Mouse (Mus musculus): ENCODE data around the gene Nob1.

Gene Nob1

DNA sequence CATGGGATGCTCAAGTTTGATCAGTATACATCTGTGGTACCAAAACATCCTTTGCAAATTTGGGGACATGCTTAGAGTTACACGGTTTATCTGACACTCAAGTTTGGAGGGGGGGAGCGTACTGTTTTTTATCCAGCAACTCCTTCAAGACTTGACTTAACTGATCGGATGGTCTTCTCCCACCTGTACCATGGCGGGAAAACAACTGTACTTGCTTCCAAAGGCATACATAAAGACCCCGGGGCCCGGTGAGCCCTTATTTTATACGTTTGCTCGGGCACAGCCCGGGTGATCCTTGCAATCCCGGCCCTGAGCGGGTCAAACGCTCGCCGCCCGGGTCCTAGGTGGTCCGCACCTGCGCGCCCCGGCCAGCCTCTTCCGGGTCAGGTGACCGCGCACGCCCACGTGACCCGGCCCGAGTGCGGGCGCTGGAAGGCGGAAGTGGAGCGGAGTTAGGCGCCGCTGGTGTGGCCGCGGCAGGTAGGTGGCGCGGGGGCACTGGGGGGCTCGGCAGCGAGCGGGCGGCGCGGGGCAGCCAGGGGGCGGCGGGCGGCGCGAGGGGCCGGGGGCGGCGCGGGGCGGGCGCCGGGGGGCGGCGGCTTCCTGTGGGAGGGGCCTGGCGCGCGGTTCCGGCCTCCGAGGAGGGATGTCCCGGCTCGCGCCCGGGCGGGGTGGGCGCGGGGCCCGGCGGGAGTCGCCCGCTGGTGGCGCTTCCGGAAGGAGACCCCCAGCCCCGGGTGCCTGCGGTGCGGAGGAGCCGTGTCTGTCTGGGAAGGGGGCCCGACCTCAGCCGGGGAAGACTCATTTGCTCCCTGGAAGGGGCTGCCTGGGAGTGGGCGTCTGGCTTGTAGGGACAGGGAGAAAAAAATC, 11.3 kb upstream of the Nob1 start, which contains the start of gene Wwp2:
Gene Wwp2, plus strand, starts transcription at position 404 of the 870 bp plus-strand sequence.
- peak; percentile 77 to 91 for DNase-seq

DNA sequence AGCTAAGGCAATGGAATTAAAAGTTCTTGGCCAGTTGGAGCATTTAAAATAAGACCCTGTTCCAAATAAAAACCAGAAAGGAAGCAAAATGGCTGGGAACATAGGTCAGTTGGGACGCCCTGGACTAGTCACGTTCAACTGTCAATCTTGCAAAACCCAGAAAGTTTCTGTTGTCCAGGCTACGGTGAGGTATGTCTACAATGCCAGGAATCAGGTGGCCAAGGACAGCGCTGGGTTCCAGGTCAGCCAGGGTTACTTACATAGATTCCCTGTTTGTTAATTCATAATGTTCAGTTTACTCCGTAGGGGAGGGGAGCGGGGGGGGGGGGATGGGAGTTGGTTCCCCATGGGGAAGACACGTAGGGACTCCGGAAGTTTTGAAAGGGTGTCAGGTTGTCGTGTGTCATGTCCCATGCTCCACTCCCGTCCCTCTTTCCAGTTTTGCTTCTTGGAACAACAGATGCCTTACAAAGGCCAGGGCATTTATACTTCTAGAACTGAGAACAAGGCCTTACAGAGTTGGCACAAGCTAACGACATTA, 10.6 kb upstream of the Nob1 start:
- no peak for DNase-seq

DNA sequence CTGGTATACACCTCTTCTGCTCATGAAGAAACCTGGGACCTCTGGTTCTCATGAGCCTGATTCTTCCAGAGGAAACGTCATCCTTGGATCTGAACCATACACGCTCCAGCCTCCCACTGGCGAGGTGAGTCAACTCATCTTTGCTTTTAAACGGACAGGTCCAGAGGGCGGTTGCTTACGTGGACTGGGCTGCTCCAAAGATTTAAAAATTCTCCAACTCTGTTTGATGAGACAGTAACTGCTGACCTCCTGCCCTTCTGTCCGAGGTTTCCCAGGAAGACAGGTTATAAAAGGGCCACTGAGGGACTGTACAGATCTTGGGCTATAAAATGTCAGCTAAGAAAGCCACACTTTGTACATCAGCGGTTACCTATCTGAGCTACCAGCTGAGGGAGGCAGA, 6.0 kb upstream of the Nob1 start:
- DNase-seq = peak; percentile 69 to 72

DNA sequence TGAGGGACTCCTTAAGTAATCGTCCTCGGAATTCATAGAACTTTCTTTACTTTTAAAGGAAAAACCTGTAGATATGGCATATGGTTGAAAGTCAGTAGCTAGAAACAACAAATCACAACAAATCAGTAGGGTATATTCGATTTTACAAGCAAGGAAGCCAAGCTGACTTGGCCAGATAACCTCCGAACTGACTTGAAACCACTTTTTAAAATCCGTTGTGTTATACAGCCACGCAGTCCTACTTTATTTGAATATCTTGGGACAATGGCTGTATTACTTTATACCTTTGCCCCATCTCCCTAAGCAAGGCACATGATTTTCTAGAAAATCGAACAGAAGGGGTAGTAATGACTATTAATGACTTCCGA, 363 bp upstream of the Nob1 start:
- DNase-seq = no peak

DNA sequence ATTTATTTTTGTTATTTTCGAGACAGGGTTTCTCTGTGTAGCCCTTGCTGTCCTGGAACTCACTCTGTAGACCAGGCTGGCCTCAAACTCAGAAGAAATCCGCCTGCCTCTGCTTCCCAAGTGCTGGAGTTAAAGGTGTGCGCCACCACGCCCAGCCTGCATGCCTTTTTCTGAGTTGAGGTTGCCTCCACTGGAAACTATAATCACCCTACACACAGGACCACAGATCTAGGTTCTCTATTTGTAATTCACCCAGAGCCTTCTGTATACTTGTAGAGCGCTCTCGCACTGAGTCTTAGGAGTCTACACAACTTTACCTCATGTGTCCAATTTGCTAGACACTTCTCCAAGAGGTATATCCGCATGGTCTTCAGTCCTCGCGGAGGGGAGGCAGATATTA, 675 bp downstream of the Nob1 start:
- DNase-seq = no peak

DNA sequence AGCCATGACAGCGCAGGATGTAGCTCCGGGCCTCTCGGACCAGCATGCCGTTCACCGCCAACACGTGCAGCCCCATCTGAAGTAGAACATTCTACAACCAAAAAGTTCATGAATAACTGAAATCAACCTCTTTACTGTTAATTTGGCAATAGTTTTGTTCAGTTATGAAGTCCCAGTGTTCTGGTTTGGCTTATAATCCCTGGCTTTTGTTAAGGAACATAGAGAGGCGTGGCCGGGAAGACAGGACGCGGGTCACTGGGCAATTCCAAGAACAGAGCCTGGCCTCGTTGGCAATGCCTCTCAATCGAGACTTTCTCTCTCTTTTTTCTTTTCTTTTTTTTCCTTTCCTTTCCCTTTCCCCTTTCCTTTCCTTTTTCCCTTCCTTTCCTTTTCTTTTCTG, 7.8 kb downstream of the Nob1 start:
- DNase-seq = peak in 1 of 2 experiments; percentile 61

DNA sequence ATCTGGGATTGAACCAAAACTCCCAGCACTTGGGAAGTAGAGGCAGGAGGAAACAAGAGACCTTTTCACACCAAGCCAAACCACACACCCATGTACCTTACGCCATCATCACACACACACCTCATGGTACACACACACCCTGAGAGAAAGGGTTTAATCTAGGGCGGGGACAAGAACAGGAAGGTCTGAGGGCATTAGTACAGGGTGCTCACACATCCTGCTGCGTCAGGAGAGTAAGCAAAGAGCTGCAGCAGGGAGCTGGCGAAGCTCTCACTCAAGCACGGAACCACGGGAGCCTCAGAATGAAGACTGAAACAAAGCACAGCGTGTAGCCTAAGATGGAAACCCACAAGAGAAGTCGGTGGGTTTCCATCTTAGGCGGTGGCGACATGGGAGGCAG, 11.0 kb downstream of the Nob1 start:
- DNase-seq = no peak

DNA sequence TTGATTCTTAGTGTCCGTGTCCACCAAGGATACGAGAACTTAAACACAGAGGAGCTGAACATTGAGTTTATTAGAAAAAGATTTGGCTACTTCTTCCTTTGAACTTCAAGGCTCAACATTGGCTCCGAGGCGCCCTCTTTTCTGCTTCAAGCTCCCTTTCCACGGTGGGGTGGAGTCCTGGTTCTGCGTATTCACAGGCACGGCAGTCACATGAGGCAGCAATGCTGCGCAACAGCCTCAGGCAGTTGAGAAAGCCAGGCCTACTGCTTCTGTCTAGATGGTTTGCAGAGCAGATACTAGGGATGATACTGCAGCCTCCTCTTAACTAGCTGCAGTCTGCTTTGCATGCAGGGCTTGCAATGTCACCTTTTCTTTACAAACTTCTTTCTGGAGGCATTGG, 12.3 kb downstream of the Nob1 start:
- no peak for DNase-seq

DNA sequence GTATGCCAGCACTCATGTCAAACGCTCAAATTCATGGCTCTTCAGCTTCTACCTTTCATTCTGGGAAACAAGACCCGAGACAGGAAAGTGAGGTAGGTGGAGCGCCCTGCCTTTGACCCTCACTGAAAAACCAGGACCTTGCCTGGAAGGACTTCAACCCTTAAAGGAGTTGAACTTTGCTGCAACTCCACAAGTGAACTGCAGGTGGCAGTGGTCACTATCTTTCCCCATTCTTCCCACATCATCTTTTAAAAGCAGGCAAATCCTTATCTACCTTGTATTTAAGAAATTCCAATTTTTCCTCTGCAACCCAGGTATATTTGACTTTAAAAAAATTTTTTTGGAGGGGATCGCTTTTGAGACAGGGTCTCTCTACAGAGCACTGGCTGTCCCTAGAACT, 13.5 kb downstream of the Nob1 start:
- peak; percentile 42 to 58 for DNase-seq

DNA sequence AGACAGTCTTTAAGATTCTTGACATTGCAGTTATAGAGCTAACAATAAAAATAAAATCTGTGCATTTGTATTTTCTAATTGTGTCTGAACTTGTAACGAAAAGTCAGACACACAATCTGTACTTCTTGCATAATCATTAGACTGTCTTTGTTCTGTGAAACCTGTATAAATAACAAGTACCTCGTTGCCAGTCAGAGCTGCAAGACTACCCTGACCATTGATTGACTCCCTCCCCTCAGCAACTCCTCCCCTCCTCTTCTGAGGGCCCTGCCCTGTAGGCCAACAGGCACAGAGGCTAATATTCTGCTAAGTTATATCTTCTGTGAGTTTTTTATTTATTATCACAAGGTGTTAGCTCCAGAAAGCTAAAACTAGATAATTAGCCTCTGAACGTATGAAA, 18.9 kb downstream of the Nob1 start:
- DNase-seq = no peak

DNA sequence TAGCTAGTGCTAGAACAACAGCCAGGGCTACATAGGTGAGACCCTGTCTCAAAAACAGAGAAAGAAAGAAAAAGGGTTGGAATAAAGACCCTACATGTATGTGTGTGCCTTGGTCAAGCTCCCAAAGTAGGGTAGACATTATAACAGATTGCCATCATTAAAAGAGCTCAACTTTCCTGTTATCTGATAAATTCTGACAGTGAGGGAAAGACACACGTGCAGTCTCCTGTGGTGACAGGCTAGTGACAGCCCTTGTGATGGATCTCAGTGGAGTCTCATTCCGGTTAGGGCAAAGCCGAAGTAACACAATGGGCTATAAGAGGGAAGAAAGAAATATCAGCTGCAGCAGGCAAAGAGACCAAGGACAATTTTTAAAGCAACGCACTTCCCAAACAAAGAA, 20.8 kb downstream of the Nob1 start:
- DNase-seq = no peak

DNA sequence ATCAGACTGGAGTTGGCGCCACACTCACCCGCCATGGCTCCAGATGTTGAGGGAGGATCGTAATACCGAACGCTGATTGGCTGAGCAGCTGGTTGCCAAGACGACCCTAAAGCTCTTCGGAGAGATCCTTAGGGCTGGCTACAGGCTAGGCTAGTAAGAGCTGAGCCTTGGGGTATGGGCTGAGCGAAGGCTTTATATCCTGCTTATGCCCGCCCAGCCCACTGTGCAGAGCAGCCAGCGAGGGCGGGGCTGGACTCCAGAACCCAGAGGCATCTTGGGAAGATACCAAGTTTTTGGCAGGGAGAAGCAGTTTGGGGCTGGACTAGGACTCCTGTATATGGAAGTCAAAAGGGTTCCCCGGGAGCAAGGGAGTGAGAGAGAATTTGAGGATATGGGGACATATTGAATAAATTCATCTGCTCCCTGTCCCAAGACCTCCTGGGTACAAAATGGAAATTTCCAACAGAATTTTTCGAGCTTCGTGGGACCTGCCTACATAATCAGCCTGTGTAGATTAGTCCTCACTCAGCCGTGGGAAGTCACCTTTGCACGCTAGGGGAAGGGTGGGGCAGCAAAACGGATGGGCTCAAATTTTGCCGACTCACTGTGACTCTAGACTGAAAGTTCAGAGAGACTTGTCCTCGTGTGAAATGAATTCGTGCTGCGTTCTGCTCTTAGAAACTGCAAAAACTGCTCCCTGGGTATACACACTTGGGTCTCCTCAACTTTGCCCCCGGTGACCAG, 21.6 kb downstream of the Nob1 start, which contains the start of gene Nqo1:
Gene Nqo1, minus strand, starts transcription at position 169 of the 744 bp plus-strand sequence.
- DNase-seq = peak; percentile 87 to 89

DNA sequence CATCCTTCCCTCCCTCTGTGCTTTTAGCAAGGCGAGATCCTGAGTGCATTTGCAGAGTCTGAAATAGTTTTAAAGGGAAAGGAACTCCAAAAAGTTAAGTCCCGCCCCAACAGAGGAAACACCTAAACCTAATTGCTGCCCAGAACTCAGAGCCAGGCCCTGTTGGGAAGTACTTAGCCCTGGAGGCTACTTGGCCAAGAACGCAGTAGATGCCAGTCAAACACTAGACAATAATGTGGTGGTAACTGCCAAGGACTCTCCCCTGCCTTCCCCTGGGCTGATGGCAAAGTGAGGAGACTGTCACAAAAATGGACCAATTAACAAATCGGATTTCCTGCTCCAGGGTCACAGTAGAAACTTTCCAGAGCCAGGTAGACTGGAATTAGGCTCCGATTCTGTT, 23.0 kb downstream of the Nob1 start:
- DNase-seq = no peak

DNA sequence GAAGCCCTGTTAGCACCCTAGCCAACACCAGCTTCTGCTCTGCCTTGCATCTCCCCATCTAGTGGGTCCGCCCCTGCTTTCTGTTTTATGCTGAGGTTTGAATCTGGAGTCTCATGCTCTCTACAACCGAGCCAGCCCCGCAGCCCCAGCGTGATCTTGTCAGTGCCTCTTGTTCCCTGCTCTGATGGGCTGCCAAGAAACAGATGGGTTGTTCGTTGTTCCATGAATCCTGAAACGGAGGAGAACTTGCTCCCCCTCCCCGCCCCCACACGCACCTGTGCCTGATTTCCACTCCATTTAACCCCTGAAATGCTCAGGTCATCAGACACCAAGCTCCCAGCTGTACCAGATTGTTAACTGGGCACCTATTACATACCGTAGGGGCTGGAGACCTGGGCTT, 25.4 kb downstream of the Nob1 start:
- peak in 1 of 2 experiments; percentile 29 for DNase-seq

DNA sequence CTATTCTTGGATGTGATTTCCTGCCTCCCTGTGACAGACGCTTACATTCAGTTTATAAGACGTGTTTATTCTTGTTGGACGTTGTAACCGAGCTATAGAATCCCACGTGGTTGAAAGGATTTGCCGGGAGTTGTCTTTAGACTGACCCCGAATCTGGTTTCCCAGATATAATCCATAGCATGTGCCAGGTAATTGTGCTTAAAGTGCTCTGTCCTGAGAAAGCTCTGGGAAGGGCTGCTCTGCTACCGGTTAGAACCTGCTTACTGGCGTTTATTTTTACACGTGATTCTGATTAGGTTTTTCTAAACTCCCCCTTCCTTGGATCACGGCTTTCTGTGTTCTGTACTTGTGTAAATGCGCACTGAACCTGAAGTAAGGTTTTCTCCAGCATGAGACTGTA, 27.2 kb downstream of the Nob1 start:
- DNase-seq = no peak

DNA sequence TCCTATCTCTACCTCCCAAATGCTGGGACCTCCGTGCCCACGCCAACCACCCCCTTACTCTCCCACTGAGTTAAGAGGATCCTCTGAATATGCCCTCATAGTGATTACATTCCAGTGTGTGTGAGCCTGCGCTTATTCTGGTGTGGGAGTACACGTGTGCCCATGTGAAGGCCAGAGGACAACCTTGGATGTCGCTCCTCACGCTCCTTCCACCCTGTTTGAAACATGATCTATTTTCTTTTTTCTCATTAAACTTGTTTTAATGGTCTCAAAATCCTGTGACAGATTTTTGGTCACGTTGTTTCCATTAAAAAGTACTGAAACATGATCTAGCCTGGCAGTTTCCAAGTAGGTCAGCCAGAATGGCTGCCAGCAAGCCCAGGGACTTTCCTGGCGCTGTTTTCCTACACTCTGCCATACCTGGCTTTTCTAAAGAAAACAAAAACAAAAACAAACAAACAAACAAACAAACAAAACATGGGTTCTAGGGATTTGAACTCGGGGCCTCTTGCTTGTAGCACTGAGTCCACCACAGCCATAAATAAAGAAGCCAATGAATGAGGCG, 28.7 kb downstream of the Nob1 start:
- no peak for DNase-seq

DNA sequence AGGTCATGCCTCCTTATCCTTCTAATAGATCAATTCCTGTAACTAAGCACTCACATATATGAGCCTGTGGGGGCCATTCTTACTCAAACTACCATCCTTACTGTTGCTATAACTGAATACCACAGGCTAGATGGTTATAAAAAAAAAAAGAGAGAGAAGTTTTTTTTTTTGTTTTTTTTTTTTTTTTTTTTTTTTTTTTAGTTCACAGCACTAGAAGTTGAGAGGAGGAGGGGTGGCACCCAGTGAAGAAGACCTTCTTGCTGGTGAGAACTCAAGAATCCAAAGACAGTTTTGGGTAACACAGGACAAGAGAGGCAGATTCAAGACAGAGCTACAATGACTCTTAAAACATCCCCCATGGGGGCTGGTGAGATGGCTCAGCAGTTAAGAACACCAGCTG, 29.5 kb downstream of the Nob1 start:
- DNase-seq = no peak

DNA sequence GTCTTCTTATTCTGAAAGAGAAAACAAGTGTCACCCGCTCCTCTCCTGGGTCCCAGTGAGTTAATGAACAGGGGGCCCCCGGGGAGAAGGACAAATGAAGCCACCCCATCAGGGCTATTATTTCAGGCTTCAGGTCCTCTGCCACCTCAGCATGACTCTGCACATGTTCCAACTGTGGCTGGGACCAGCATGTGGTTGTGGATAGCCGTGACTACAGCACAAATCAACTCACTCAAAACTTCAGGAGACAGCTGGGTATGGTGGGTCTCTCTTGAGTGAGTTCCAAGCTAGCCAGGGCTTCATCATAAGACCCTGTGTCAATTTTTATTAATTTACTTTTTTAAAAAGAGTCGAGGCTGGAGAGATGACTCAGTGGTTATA, 33.7 kb downstream of the Nob1 start:
- DNase-seq = no peak

DNA sequence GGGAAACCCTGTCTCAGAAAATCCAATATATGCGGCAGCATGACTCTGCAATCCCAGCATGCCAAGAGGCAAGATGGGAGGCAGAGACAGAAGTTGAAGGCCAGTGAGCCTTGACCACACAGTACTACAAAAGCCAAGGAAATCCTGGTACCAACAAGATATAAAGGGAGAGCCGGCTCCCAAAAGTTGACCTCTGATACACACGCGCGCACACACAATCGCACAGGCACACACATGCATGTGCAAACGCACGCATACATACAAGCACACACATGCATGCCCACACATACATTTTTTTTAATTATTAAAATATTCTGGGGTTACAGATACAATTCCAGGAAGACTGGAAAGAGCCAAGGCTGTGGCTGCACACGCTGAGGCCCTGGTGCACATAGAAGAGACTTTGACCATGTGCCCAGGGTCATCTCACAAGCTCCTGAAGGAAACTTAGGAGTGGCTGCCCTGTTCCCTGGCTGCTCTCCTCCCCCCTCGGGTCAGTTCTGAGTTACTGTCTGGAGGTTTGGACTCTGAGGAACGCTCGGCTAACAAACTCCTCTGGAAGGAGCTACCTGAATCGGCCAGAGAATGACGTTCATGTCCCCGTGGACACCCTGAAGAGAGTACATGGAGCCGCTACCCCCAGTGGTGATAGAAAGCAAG, 34.2 kb downstream of the Nob1 start:
- DNase-seq = peak; percentile 79 to 89

DNA sequence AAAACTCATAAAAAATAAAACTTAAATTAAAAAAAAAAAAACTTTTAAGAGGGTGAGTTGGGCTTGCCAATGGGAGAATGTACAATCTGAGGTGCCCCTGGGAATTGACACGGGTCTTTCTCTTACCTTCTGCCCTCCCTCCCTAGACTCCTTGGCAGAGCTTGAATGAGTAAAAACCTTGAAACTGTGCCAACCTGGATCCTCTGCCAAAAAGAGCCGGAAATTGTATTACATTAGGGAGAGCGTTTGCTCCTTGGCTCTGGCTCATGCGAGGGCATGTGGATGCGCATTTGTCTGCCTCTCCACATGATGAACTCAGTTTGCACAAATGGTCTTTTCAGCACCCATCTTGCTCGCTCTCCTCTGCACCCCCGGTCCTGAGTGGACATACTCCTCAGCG, 35.3 kb downstream of the Nob1 start:
- DNase-seq = peak; percentile 87 to 89

DNA sequence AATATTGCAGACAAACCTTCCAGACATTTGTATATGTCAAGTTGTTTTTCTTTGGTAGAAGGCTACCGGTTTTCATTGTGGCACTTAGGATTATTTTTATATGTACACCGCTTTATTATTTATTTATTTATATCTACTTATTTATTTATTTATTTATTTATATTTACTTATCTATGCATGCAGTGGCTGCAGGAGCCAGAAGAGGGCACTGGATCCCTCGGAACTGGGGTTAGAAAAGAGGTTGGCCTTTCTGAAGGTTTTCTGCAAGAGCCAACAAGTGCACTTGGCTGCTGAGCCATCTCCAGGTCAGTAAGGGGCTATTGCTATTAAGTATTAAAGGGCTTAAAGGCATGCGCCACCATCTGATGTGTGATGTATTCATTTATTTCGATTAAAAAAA, 37.0 kb downstream of the Nob1 start:
- DNase-seq = peak; percentile 60 to 77

DNA sequence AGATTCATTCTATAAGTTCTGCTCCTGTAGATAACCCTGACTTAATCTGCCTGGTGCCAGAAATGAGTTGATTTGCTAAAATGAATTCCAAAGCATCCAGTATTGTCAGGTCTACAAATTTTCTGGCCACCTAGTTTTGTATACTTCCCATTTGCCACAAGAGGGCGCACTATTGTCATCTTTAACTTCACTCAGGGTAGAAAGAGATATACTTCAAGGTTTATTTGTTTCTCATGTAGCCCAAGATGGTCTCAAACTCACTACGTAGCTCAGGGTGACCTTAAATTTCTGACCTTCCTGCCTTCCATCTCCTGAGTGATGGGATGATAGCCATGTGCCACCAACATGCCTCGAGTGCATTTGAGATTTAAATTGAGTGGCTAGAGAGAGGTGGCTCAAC, 38.2 kb downstream of the Nob1 start:
- DNase-seq = peak; percentile 28 to 30

DNA sequence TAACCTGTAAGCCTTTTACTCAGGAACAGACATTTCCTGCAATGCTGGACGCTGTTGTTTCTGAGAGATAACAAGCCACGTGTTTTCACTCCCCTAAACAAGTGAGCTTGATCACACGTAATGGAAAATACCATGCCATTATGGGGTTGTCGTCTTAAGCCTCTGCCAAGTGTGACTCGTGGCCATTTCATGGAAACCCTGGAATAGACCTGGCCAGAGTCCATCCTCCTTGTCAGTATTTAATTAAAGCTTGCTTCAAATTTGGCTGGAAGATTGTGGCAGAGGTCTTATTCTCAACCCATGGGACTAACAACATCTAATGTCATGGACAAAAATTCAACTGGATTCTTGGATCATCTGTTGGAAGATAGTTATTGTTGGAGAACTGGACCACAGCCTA, 38.7 kb downstream of the Nob1 start:
- DNase-seq = peak; percentile 38 to 53

All from kidney, postnatal 36 days (tissue).